Mouse (Mus musculus) left cerebral cortex, postnatal 10 days (tissue): ENCODE results near the gene Sox15. TPM values are rescaled to one million over a fixed set of nuclear protein-coding genes. Genes with fewer than 3 reads are reported as not detected.

Experiments
- DNase-seq, 2 experiments: peaks; one replicate each; pipeline ENCODE4 v3.0.0; 2021 to 2022; ENCODE audit warnings: low spot score in 2 of 2, mixed read lengths in 1 of 2; ENCODE audit errors: extremely low spot score in 1 of 2
- intact Hi-C: fragments of 180-260 bp; cut with DNase I; formaldehyde crosslinking; loops from one replicate; pipeline ENCODE4 v1.15.1; 2025
- total RNA-seq, 2 experiments: library from RNA; stranded (reverse); gene quantifications; 2 replicates each; pipeline ENCODE4 v1.2.3; 2021

Gene Sox15
- total RNA-seq, 2 experiments from 2014 or later: not detected

DNA sequence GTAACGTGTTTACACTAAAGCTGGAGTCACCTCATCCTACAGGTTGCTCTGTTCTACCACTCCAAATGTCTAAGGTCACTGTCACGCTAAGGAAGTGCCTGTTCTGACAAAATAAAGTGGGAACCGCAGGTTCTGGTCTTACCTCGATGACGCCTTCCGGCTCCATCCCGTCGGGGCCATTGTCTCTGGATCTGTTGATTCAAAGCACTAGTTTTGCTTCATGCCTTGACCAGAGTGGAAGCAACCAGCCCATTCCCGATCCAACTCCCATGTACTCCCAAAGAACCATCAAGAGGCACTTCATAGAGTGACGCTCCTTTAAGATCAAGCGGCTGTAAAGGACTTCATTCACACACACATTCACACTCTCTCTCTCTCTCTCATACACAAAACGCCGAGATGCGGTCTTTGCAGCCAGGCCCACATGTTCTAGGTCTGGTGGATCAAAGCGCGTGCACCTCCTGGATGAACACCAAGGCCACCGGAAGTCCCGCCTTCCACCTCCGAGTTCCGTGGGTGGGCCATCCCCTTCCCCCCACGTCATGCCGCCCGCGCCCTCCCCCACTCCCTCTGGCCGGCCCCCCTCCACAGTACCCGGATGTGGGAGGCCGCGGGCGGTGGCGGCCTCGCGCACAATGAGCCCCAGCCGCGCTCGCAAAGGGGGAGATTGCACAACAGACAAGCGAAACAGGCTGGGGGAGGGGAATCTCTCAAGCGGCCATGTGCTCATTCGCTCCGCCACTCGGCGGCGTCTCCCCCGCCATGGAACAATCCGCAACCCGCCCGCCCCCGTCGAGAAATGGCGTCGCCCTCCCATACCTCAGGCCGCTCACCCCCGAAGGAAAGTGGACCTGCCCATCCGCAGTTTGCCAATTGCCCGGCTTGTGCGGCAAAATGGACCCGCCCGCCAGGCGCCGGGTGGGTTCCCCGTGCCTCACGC is 15.9 kb downstream of the Sox15 start:
- DNase-seq: peak; percentile 92 to 97
- intact Hi-C loops: no loop called here

DNA sequence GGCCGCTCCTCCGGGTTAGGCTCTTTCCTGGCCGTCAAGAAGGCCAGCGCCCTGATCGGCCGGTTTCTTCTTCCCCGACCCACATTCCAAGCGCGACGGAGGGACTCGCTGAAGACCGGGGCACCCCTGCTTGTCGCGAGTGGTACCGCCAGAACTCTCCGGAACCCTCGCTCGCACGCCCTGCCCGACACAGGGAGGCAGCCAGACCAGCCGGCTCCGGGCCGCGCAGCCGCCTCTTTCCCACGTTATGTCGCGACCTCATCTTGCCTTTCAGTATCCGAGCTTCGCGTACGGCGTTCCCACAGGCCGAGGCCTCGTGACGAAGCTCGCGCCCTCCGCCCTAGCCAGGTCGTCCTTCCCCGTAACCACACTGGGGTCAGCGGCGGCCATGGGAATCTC is 16.6 kb downstream of the Sox15 start:
- intact Hi-C loops: no loop called here
- no peak for DNase-seq

DNA sequence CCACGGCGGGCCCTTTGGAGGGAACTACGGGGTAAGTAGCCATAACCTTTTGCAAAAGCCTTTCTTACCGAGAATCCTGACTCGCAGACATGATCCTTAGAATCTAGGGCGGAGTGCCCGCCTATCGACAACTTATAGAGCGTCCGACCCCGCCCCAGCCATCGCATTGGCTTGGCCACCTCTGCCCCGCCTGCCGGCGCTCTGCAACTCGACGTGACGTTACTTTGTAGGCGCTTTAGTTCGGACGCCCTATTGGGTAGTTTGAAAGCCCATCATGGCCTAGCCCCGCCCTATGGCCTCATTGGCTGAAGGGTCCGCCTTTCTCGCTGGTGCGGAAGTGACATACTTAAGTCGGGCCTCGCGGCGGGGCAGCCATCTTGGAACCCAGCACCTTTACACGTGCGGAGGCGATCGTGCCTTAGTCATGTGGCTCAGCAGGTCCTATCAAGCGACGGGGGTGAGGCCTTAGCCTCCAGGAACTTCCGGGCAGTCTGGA is 17.1 kb downstream of the Sox15 start, which contains the start of gene Eif4a1:
Gene Eif4a1 (minus strand): TSS at position 213 of the 496 bp plus-strand sequence.
- intact Hi-C loops: no loop called here
- DNase-seq: peak; percentile 99 to 100

DNA sequence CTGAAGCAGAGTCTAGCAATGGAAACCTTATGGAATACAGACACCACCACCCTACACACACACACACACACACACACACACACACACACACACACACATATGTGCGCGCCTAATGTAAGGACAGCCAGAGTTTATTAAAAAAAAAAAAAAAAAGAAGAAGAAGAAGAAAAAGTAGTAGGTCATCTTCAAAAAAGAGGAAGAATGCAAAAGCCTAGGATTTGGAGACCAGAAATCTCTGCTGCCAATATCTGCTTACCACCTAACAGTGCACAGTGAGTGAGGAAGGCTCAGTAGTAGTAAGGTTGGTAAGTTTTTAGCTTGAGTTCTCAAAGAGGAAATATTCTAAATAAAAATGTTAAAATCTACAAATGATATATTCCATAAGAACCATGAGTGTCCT is 24.0 kb downstream of the Sox15 start:
- intact Hi-C loops: no loop called here
- no peak for DNase-seq

DNA sequence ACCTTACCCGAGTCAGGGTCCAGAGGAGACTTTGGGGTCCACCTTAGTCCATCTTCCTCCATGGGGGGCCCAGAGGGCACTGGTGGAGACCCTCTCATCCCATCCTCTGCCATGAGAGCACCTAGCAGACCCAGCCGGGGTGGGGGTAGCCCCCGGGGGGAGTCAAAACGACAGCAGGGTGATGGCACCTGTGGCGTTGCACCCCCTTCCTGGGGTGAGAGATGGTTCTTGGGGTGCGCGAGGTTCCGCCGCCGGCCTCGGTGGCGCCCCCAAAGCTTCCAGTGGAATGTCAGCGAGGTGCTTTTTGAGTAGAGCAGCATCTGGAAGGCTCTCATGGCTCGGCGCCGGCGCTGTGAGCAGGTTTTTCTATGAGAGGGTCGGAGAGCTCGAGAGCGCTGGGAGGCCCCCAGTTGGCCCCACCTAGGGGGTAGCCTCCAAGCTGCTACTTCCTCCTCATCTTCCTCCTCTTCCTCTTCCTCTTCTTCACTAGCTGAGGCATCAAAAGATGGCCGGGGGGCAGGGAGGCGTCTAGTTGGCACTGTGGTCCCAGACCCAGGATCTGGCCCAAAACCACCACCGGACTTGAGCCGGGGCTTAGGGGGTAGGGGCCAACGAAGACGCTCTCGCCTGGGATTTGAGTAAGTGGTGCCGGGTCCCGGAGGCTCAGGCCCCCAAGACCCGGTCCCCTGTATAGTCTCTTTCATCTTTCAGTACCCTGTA is 25.2 kb downstream of the Sox15 start:
- no peak for DNase-seq
- intact Hi-C loops: loop anchor here (5.0 kb wide), 1 partner anchor 37 kb away; no protein-coding TSS in a partner anchor

DNA sequence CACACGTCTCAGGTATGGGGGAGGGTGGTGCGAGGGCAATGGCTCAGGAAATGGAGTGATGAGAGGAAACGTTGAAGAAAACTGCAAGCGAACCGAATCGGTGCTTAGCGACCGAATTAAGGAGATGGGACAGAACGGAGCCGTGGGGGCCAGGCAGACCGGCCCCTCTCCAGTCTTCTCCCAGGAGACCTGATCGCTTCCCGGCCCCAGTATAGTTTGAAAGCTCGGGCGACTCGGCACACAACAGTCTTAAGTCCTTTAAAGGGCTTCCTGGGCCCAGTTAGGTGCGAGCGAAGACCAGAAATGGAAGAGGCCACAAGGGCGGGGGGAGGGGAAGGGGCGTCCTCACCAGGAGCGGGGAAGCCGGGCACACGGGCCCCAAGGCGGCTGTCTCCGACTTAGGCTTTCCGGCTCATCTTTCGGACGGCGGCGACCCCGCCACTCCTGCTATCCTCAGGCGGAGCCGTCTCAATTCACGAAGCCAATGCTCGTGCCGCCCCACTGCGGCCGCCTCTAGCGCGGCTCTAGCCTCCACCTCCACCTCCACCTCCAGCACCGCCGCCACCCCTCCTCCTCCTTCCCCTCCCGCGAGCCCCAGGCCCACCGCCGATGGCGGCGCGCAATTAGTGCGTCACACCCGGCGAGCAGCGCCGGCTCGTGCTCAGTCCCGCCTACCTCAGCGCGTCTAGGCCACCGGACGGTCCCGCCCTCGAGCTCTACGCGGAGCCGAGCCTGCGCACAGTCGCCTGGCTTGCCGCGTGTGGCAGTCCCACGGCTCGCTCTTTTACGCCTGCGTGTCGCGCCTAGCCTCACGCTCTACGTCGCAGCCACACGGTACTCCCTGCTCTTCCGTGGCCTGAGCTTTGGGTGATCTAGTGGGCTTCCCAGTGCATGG is 26.4 kb downstream of the Sox15 start, which contains the start of gene Senp3:
Gene Senp3 (minus strand): TSS at position 771 of the 895 bp plus-strand sequence.
- peak; percentile 97 to 99 for DNase-seq
- intact Hi-C loops: loop anchor here (2.0 to 5.0 kb wide), 2 partner anchors 36 to 73 kb away; no protein-coding TSS in a partner anchor

DNA sequence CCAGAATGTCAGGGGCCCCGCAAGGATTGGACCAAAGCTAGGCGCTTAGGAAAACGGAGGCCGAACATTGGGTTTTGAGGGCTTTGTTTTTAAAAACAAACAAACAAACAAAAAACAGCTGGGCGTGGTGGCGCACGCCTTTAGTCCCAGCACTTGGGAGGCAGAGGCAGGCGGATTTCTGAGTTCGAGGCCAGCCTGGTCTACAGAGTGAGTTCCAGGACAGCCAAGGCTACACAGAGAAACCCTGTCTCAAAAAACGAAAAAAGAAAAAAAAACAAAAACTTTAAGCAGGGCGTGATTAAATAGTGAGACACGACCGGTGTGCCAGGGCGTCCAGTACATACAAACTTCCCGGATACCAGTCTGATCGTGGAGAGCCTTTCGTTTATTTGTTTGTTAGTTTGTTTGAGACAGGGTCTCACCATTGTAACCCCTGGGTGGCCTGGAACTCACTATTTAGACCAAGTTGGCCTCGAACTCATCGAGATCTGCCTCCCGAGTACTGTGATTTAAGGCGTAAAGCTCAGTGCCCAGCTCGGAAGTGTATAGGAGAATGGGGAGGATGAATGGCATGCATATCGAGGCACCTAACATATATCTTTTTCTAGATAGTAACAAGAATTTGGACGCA is 27.2 kb downstream of the Sox15 start:
- intact Hi-C loops: loop anchor here (2.0 to 5.0 kb wide), 2 partner anchors 35 to 72 kb away; no protein-coding TSS in a partner anchor
- no peak for DNase-seq

DNA sequence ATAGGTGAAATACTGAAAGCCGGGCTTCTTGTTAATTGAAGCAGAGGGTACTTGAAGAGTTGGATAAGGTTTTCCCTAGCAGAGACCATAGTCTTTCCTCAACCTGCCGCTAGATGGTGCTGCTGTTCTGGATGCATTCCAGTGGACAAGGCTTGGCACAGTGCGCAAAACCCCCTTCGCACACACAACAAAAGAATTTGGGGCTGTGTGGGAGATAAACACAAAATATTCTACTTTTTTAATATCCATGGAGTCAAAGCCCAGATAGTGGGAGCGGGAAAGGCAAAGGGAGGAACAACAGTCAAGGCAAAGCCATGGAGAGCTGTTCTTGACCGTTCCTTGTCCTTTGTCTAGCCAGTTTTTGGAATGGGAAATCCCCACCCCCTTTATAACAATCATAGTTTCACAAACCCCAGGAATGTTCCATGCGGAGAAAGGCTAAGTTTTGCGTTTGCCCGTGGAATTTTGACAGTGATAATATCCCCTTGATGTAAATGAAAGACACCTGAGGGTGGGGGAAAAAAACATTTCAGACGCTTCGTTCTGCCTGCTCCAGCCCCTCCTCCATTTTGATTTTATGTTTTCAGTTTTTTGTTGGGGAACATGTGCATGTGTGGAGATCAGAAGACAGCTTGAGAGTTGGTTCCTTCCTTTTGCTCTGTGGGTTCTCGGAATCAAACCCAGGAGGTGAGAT is 27.9 kb downstream of the Sox15 start:
- intact Hi-C loops: loop anchor here (2.0 to 5.0 kb wide), 2 partner anchors 34 to 72 kb away; no protein-coding TSS in a partner anchor
- peak; percentile 90 to 92 for DNase-seq

DNA sequence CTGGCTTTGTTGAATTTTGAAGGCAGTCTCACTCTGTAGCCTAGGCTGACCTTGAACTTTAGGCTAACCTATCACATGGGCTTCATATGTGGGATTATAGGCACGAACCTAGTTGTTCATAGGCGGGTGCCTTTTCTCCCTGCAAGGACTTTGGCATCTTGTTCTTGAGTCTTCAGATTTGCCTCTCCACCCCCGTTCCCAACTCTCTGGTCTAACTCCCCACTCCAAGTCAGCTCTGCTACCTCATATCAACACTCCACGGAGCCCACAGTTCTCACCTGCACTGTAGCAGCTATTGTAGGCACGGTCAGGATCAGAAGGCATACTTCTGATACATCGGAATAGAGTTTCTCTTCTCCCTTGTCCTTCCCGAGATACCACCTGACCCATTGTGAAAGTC is 28.5 kb downstream of the Sox15 start:
- intact Hi-C loops: loop anchor here (2.0 to 5.0 kb wide), 2 partner anchors 34 to 71 kb away; no protein-coding TSS in a partner anchor
- no peak for DNase-seq

DNA sequence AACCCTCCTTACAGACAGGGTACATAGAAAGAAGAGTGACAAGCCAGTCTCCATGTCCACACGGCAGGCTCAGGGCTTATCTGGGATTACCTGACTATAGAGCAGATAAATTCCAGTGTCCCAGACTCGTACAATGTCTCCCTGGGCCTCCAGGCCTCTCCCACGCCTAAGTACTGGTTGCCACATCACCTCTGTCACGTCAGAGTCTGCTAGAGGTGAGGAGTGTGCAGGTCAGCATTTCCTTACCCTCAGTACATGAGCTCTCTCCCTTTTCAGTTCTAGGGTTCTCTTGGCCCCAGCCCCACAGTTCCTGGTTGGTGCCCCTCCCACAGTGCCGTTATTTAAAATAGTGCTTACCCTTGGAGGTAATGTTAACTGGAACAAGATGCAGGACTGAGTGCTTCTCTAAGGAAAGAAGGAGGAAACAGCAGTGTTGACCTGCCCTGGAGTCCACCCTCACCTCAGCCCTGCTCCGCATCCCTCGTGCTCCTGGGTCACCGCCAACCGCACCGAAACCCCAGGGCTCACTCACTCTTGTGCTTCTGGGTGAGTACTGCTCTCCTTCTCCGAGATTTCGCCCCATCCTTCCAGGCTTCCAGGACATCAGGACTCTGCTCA is 29.1 kb downstream of the Sox15 start:
- peak in 1 of 2 experiments; percentile 59 for DNase-seq
- intact Hi-C loops: loop anchor here (5.0 kb wide), 1 partner anchor 33 kb away; no protein-coding TSS in a partner anchor

DNA sequence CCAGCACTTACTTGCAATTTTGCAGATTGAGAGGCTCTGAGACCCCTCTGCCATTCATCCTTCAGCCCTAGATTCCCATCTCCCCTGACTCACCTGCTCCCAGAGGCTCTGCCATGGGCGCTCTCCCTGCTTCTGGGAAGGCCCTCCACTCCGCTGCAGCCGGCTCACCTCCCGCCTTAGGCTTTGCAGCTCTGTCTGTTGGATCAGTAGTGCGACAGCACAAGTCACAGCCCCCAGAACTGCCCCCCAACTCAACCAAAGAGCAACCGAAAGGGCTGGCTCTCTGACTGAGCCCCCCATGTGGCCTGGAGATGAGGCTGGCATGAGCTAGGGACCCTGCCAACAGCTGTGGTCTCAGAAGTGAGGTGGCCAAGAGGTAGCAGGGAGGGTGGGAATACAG is 29.8 kb downstream of the Sox15 start:
- DNase-seq: no peak
- intact Hi-C loops: loop anchor here (5.0 kb wide), 1 partner anchor 32 kb away; no protein-coding TSS in a partner anchor

DNA sequence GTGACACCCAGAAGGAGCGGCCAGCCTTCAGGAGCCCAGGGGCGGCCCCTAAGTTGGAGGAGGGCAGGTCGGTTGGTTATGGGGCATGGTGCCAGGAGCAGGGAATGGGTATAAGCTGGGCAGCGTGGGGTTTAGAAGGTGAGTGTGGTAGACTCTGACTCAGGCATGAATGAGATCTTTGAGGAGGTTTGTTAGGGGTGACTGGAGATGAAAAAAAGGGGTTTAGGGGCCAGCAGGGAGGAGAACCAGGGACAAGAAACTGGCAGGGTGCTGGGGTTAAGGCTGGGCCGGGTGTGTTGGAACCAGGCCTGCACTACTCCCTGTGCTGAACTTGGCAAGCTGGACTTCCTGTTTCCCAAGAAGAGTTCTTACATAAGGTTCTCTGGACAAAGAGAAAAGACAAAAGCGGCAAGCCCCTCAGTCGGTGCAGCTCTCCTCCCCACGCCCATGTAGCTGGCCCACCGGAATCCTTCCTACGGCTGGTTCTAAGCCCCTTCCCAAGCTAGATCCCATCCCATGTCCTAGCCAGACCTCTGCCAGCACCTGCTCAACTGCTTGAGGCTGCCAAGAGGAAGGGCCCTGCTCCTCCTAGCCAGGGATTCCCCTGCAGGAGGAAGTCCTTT is 30.5 kb downstream of the Sox15 start, which contains the start of gene Tnfsf13:
Gene Tnfsf13 (minus strand): TSS at position 259 of the 623 bp plus-strand sequence.
- intact Hi-C loops: no loop called here

DNA sequence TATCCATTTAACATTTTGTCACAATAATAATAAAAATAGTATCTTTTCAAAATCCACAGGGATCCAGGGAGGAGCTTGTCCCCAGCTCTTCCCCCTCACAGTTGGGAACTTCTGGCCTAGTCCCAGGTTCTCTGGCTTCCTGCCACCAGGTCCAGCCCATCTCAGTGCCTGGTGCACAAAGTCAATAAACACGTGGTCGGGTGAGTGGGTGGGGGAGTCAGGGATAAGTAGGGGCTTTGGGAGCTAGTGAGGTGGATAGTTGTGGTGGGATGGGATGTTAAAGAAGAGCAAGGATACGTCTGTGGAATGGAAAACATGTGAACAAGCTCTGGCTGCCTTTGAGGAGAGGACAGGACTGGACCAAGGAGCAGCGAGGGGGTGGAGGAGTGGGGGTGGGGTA is 31.3 kb downstream of the Sox15 start:
- peak in 1 of 2 experiments; percentile 88 for DNase-seq

More for the DNA sequence above, 30.5 kb downstream of the Sox15 start, which contains the start of gene Tnfsf13:
- DNase-seq: peak in 1 of 2 experiments; percentile 84

DNA sequence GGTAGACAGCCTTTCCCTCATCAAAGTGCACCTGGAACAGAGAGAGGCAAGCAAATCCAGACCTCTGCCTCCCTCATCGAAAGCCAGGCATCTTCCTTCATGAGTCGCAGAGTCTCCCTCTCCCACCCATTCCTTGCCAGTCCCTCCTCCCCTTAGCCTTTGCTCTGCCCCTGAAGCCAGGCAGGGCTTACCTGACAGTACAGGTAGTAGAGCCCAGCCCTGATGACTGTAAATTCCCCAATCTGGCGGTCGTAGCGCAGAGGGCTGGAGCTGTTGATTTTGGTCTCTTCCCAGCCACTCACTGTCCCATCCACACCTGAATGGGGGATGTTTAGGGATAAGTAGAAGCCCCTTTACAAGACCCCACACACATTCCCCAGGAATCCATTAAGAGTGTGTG is 31.9 kb downstream of the Sox15 start:
- DNase-seq: no peak
- intact Hi-C loops: no loop called here

More for the DNA sequence above, 31.3 kb downstream of the Sox15 start:
- intact Hi-C loops: no loop called here

DNA sequence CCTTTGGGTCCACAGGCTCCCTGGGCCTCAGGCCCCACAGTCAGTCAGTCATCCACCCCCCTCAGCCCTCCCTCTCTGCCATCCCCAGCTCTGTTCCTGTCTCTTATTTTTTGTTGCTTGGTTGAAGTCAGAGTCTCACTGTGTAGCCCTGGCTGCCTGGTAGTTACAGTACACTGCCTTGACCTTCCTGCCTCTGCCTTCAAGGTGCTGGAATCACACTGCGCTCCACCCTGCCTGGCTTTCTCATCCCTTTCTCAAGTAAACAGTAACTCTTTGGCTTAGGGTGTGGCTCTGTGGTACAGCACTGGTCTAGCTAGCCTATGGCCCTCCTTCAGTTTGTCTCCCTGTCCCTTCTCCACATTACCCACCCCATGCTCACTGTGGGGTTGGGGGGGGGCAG is 34.8 kb downstream of the Sox15 start:
- intact Hi-C loops: no loop called here
- no peak for DNase-seq

DNA sequence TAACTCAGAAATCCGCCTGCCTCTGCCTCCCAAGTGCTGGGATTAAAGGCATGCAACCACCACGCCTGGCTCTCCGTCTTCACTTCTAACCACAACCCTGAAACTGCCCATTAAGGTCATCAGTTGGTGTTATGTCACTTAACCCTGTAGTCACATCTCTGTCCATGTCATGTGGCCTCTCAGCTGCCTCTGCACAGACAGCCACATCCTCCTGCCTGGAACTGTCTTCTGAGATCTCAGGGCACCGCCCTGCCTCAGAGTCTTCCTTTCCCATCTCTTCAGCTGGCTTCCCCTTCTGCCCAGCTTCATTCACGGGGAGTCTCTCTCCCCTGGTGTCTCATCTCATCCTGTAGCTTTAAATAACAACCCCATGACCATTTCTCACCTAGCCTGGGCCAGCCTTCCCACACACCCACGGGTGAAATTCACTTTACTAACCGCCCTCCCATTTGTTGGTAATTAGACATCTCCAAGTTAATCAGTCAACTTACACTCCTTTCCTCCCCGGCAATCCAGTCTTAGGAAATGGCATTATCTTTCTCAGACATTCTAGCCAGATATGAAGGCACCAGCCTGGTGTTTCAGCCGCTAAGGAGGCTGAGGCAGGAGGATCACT is 37.2 kb downstream of the Sox15 start:
- DNase-seq: no peak
- intact Hi-C loops: no loop called here
